Mouse (Mus musculus) heart, embryonic 13.5 days (tissue): ENCODE measurements at regions not wholly inside any gene's neighbourhood (a gene's known extent, or its start where the extent isn't known, plus 50 kb on each side); places are given as distances from the start of the nearest gene placed in this dataset.

Experiments
- ATAC-seq: fragments of 200-750 bp; cut with Nextera tagmentation; 2 replicates; pipeline ENCODE4 v1.8.0; 2017; ENCODE audit warnings: moderate TSS enrichment; ENCODE audit not compliant: insufficient number of reproducible peaks, low FRiP score, low TSS enrichment; ENCODE audit errors: extremely low read depth
- H3K27ac ChIP-seq: fragments of 300-500 bp; sonication (generic); replicated peaks from 2 replicates; pipeline ENCODE4 v1.5.1; 2015; ENCODE audit warnings: moderate library complexity, mild to moderate bottlenecking, inconsistent platforms
- H3K27me3 ChIP-seq: fragments of 300-500 bp; sonication (generic); replicated peaks from 2 replicates; pipeline ENCODE4 v1.6.1; 2015; ENCODE audit warnings: mild to moderate bottlenecking, inconsistent platforms
- H3K36me3 ChIP-seq: fragments of 300-500 bp; sonication (generic); 2 replicates; pipeline ENCODE4 v1.6.1; 2015; ENCODE audit warnings: mild to moderate bottlenecking, inconsistent platforms
- H3K4me1 ChIP-seq: fragments of 300-500 bp; sonication (generic); 2 replicates; pipeline ENCODE4 v1.6.1; 2015; ENCODE audit warnings: inconsistent platforms
- H3K4me2 ChIP-seq: fragments of 300-500 bp; sonication (generic); 2 replicates; pipeline ENCODE4 v1.6.1; 2015; ENCODE audit warnings: inconsistent platforms, mild to moderate bottlenecking, moderate library complexity
- H3K4me3 ChIP-seq: fragments of 300-500 bp; sonication (generic); 2 replicates; pipeline ENCODE4 v1.5.1; 2015; ENCODE audit warnings: moderate library complexity, mild to moderate bottlenecking, inconsistent platforms
- H3K9ac ChIP-seq: fragments of 300-500 bp; sonication (generic); 2 replicates; pipeline ENCODE4 v1.6.1; 2015; ENCODE audit warnings: inconsistent platforms, mild to moderate bottlenecking, moderate library complexity
- H3K9me3 ChIP-seq: fragments of 300-500 bp; sonication (generic); 2 replicates; pipeline ENCODE4 v1.6.1; 2016; ENCODE audit warnings: inconsistent platforms
- WGBS: fragments of 180-500 bp; shearing (Covaris S2); methylation state at CpG from one replicate; pipeline ENCODE4 v1.1.7; 2015; ENCODE audit warnings: mixed read lengths; 5-methylcytosine and 5-hydroxymethylcytosine counted together

GRCm38 (mm10) chr16:51457166-51457565, 573.9 kb upstream of the Cblb start:
- no peak overlapping the region for H3K9ac ChIP-seq
- no peaks in the 10 kb centered on the region for H3K4me1 ChIP-seq
- no peak overlapping the region for H3K4me2 ChIP-seq
- WGBS, result 59% methylated on average over 1 of the region's 1 CpGs
- no peak overlapping the region for H3K27ac ChIP-seq
- no peaks in the 10 kb centered on the region for H3K27me3 ChIP-seq
- H3K4me3 ChIP-seq, result no peak overlapping the region
- H3K9me3 ChIP-seq, result no peaks in the 10 kb centered on the region
- ATAC-seq, result no peak
- H3K36me3 ChIP-seq, result no peaks in the 10 kb centered on the region

- no peaks in the 10 kb centered on the region for H3K9me3 ChIP-seq
- H3K9ac ChIP-seq, result no peak overlapping the region
- H3K27ac ChIP-seq, result no peak overlapping the region
- H3K4me2 ChIP-seq, result no peak overlapping the region
- WGBS, result 73% methylated on average over 3 of the region's 3 CpGs
- no peaks in the 10 kb centered on the region for H3K4me1 ChIP-seq
- ATAC-seq, result no peak
- H3K4me3 ChIP-seq, result no peak overlapping the region
- no peaks in the 10 kb centered on the region for H3K27me3 ChIP-seq
- no peaks in the 10 kb centered on the region for H3K36me3 ChIP-seq
Measured at GRCm38 (mm10) chr16:51475690-51476089, 555.3 kb upstream of the Cblb start.

- Histone ChIP-seq H3K4me2 (no peak overlapping the region), H3K4me3 (no peak overlapping the region), H3K9me3 (no peaks in the 10 kb centered on the region), H3K9ac (no peak overlapping the region), H3K27me3 (no peaks in the 10 kb centered on the region), H3K27ac (no peak overlapping the region), H3K4me1 (0 out of 2 replicates have a peak, but pooled peaks cover 3% of the 10 kb centered on the region), H3K36me3 (no peaks in the 10 kb centered on the region)
- ATAC-seq, result no peak
- WGBS, result 69% methylated on average over 2 of the region's 2 CpGs
Measured at GRCm38 (mm10) chr16:51496096-51496495, 534.9 kb upstream of the Cblb start.

GRCm38 (mm10) chr16:51497777-51498176, 533.2 kb upstream of the Cblb start:
- Histone ChIP-seq H3K27ac (no peak overlapping the region), H3K36me3 (no peaks in the 10 kb centered on the region), H3K9ac (no peak overlapping the region), H3K4me3 (no peak overlapping the region), H3K27me3 (no peaks in the 10 kb centered on the region), H3K9me3 (no peaks in the 10 kb centered on the region), H3K4me1 (0 out of 2 replicates have a peak, but pooled peaks cover 3% of the 10 kb centered on the region), H3K4me2 (no peak overlapping the region)
- WGBS, result 81% methylated on average over 7 of the region's 7 CpGs
- ATAC-seq, result no peak

- no peaks in the 10 kb centered on the region for H3K4me1 ChIP-seq
- no peaks in the 10 kb centered on the region for H3K9me3 ChIP-seq
- H3K4me2 ChIP-seq, result no peak overlapping the region
- 73% methylated on average over 3 of the region's 3 CpGs for WGBS
- no peaks in the 10 kb centered on the region for H3K27me3 ChIP-seq
- no peak for ATAC-seq
- no peak overlapping the region for H3K9ac ChIP-seq
- no peak overlapping the region for H3K4me3 ChIP-seq
- no peaks in the 10 kb centered on the region for H3K36me3 ChIP-seq
- no peak overlapping the region for H3K27ac ChIP-seq
Measured at GRCm38 (mm10) chr16:51517079-51517478, 513.9 kb upstream of the Cblb start.

GRCm38 (mm10) chr16:51520762-51521161, 510.3 kb upstream of the Cblb start:
- no peaks in the 10 kb centered on the region for H3K9me3 ChIP-seq
- no peaks in the 10 kb centered on the region for H3K36me3 ChIP-seq
- H3K4me1 ChIP-seq, result peaks cover 12% of the 10 kb centered on the region
- H3K9ac ChIP-seq, result no peak overlapping the region
- no peaks in the 10 kb centered on the region for H3K27me3 ChIP-seq
- H3K4me2 ChIP-seq, result no peak overlapping the region
- H3K27ac ChIP-seq, result no peak overlapping the region
- no peak overlapping the region for H3K4me3 ChIP-seq
- 76% methylated on average over 4 of the region's 4 CpGs for WGBS
- no peak for ATAC-seq

- Histone ChIP-seq H3K36me3 (no peaks in the 10 kb centered on the region), H3K4me1 (peaks cover 12% of the 10 kb centered on the region), H3K27me3 (no peaks in the 10 kb centered on the region), H3K9me3 (no peaks in the 10 kb centered on the region), H3K27ac (no peak overlapping the region), H3K9ac (no peak overlapping the region), H3K4me2 (no peak overlapping the region), H3K4me3 (no peak overlapping the region)
- ATAC-seq, result no peak
- WGBS, result 80% methylated on average over 13 of the region's 13 CpGs
Measured at GRCm38 (mm10) chr16:51521317-51522092, 509.5 kb upstream of the Cblb start.

- ATAC-seq, result no peak
- Histone ChIP-seq H3K9me3 (no peaks in the 10 kb centered on the region), H3K4me2 (no peak overlapping the region), H3K36me3 (no peaks in the 10 kb centered on the region), H3K9ac (no peak overlapping the region), H3K27ac (no peak overlapping the region), H3K27me3 (no peaks in the 10 kb centered on the region), H3K4me3 (no peak overlapping the region), H3K4me1 (peaks cover 12% of the 10 kb centered on the region)
- 46% methylated on average over 1 of the region's 1 CpGs for WGBS
Measured at GRCm38 (mm10) chr16:51524023-51524422, 507.0 kb upstream of the Cblb start.

GRCm38 (mm10) chr16:51532496-51532895, 498.5 kb upstream of the Cblb start:
- no peaks in the 10 kb centered on the region for H3K4me1 ChIP-seq
- no peak overlapping the region for H3K9ac ChIP-seq
- H3K9me3 ChIP-seq, result no peaks in the 10 kb centered on the region
- no peaks in the 10 kb centered on the region for H3K36me3 ChIP-seq
- ATAC-seq, result no peak
- H3K4me2 ChIP-seq, result no peak overlapping the region
- no peaks in the 10 kb centered on the region for H3K27me3 ChIP-seq
- no peak overlapping the region for H3K27ac ChIP-seq
- no peak overlapping the region for H3K4me3 ChIP-seq
- WGBS, result 74% methylated on average over 1 of the region's 1 CpGs

GRCm38 (mm10) chr16:51543769-51544168, 487.3 kb upstream of the Cblb start:
- Histone ChIP-seq H3K9me3 (no peaks in the 10 kb centered on the region), H3K36me3 (no peaks in the 10 kb centered on the region), H3K4me2 (no peak overlapping the region), H3K27ac (no peak overlapping the region), H3K4me3 (no peak overlapping the region), H3K9ac (no peak overlapping the region), H3K4me1 (no peaks in the 10 kb centered on the region), H3K27me3 (no peaks in the 10 kb centered on the region)
- WGBS, result 78% methylated on average over 4 of the region's 4 CpGs
- no peak for ATAC-seq

GRCm38 (mm10) chr16:51547032-51547431, 484.0 kb upstream of the Cblb start:
- no peaks in the 10 kb centered on the region for H3K4me1 ChIP-seq
- no peaks in the 10 kb centered on the region for H3K36me3 ChIP-seq
- ATAC-seq, result no peak
- H3K9me3 ChIP-seq, result no peaks in the 10 kb centered on the region
- H3K4me3 ChIP-seq, result no peak overlapping the region
- 82% methylated on average over 1 of the region's 1 CpGs for WGBS
- H3K9ac ChIP-seq, result no peak overlapping the region
- H3K4me2 ChIP-seq, result no peak overlapping the region
- no peak overlapping the region for H3K27ac ChIP-seq
- H3K27me3 ChIP-seq, result no peaks in the 10 kb centered on the region
